Mouse (Mus musculus): ENCODE measurements at regions not wholly inside any gene's neighbourhood (a gene's known extent, or its start where the extent isn't known, plus 50 kb on each side); places are given as distances from the start of the nearest gene placed in this dataset.

GRCm38 (mm10) chr3:150493433-150494045, 944.1 kb upstream of the Adgrl4 start:
- Histone ChIP-seq H3K4me3 (no peak overlapping the region), H3K9me3 (no peaks in the 10 kb centered on the region), H3K36me3 (no peaks in the 10 kb centered on the region), H3K4me1 (no peaks in the 10 kb centered on the region), H3K27ac (no peak overlapping the region), H3K27me3 (ENCODE audit: insufficient read depth, poor library complexity, severe bottlenecking) (no peaks in the 10 kb centered on the region)
- 87% methylated on average over 2 of the region's 2 CpGs for whole genome bisulfite sequencing
- no peak for DNase-seq (ENCODE audit: low spot score)

GRCm38 (mm10) chr3:150530966-150531365, 906.7 kb upstream of the Adgrl4 start:
- WGBS: 84% methylated on average over 3 of the region's 3 CpGs
- Histone ChIP-seq H3K27me3 (ENCODE audit: insufficient read depth, poor library complexity, severe bottlenecking) (no peaks in the 10 kb centered on the region), H3K4me1 (no peaks in the 10 kb centered on the region), H3K36me3 (no peaks in the 10 kb centered on the region), H3K4me3 (no peak overlapping the region), H3K27ac (no peak overlapping the region), H3K9me3 (no peaks in the 10 kb centered on the region)
- DNase-seq (ENCODE audit: low spot score): no peak

GRCm38 (mm10) chr3:150543118-150543517, 894.6 kb upstream of the Adgrl4 start:
- Histone ChIP-seq H3K27ac (no peak overlapping the region), H3K4me3 (no peak overlapping the region), H3K9me3 (no peaks in the 10 kb centered on the region), H3K4me1 (peaks cover 6% of the 10 kb centered on the region; the same call in 1 of the 2 replicates), H3K36me3 (no peaks in the 10 kb centered on the region), H3K27me3 (ENCODE audit: insufficient read depth, poor library complexity, severe bottlenecking) (no peaks in the 10 kb centered on the region)
- 82% methylated on average over 5 of the region's 5 CpGs for WGBS
- no peak for DNase-seq (ENCODE audit: low spot score)

- no peak overlapping the region for H3K27ac ChIP-seq
- H3K9me3 ChIP-seq: no peaks in the 10 kb centered on the region
- WGBS: 46% methylated on average over 1 of the region's 1 CpGs
- no peaks in the 10 kb centered on the region for H3K36me3 ChIP-seq
- no peak for DNase-seq (ENCODE audit: low spot score)
- H3K4me1 ChIP-seq: no peaks in the 10 kb centered on the region
- H3K4me3 ChIP-seq: no peak overlapping the region
- H3K27me3 ChIP-seq (ENCODE audit: insufficient read depth, poor library complexity, severe bottlenecking): no peaks in the 10 kb centered on the region
Observed at GRCm38 (mm10) chr3:150588474-150588873, 849.2 kb upstream of the Adgrl4 start.

- 84% methylated on average over 2 of the region's 2 CpGs for WGBS
- H3K27ac ChIP-seq: no peak overlapping the region
- no peak overlapping the region for H3K4me3 ChIP-seq
- H3K36me3 ChIP-seq: no peaks in the 10 kb centered on the region
- no peaks in the 10 kb centered on the region for H3K4me1 ChIP-seq
- no peak for DNase-seq (ENCODE audit: low spot score)
- H3K9me3 ChIP-seq: no peaks in the 10 kb centered on the region
- no peaks in the 10 kb centered on the region for H3K27me3 ChIP-seq (ENCODE audit: insufficient read depth, poor library complexity, severe bottlenecking)
Observed at GRCm38 (mm10) chr3:150590978-150591377, 846.7 kb upstream of the Adgrl4 start.

GRCm38 (mm10) chr3:150603400-150604095, 834.1 kb upstream of the Adgrl4 start:
- Histone ChIP-seq H3K27me3 (ENCODE audit: insufficient read depth, poor library complexity, severe bottlenecking) (no peaks in the 10 kb centered on the region), H3K27ac (no peak overlapping the region), H3K4me3 (no peak overlapping the region), H3K4me1 (no peaks in the 10 kb centered on the region), H3K36me3 (no peaks in the 10 kb centered on the region), H3K9me3 (no peaks in the 10 kb centered on the region)
- DNase-seq (ENCODE audit: low spot score): no peak
- 79% methylated on average over 2 of the region's 2 CpGs for WGBS

GRCm38 (mm10) chr3:150610681-150611101, 827.0 kb upstream of the Adgrl4 start:
- DNase-seq (ENCODE audit: low spot score): no peak
- Histone ChIP-seq H3K27me3 (ENCODE audit: insufficient read depth, poor library complexity, severe bottlenecking) (no peaks in the 10 kb centered on the region), H3K36me3 (no peaks in the 10 kb centered on the region), H3K27ac (peak overlapping the region; percentile 60; the same call in 1 of the 2 replicates), H3K4me3 (peak overlapping the region; percentile 31; the same call in 1 of the 2 replicates), H3K4me1 (no peaks in the 10 kb centered on the region), H3K9me3 (no peaks in the 10 kb centered on the region)
- 54% methylated on average over 15 of the region's 15 CpGs for WGBS

- Histone ChIP-seq H3K9me3 (no peaks in the 10 kb centered on the region), H3K27ac (no peak overlapping the region), H3K36me3 (no peaks in the 10 kb centered on the region), H3K4me1 (no peaks in the 10 kb centered on the region), H3K27me3 (ENCODE audit: insufficient read depth, poor library complexity, severe bottlenecking) (no peaks in the 10 kb centered on the region), H3K4me3 (no peak overlapping the region)
- DNase-seq (ENCODE audit: low spot score): no peak
- WGBS: 84% methylated on average over 3 of the region's 3 CpGs
Observed at GRCm38 (mm10) chr3:150637544-150637943, 800.1 kb upstream of the Adgrl4 start.

GRCm38 (mm10) chr3:150640004-150640676, 797.5 kb upstream of the Adgrl4 start:
- no peaks in the 10 kb centered on the region for H3K4me1 ChIP-seq
- H3K27ac ChIP-seq: no peak overlapping the region
- H3K4me3 ChIP-seq: no peak overlapping the region
- H3K36me3 ChIP-seq: no peaks in the 10 kb centered on the region
- DNase-seq (ENCODE audit: low spot score): no peak
- no peaks in the 10 kb centered on the region for H3K27me3 ChIP-seq (ENCODE audit: insufficient read depth, poor library complexity, severe bottlenecking)
- H3K9me3 ChIP-seq: no peaks in the 10 kb centered on the region
- WGBS: 91% methylated on average over 8 of the region's 8 CpGs

- 89% methylated on average over 3 of the region's 3 CpGs for WGBS
- no peaks in the 10 kb centered on the region for H3K27me3 ChIP-seq (ENCODE audit: insufficient read depth, poor library complexity, severe bottlenecking)
- H3K27ac ChIP-seq: no peak overlapping the region
- H3K36me3 ChIP-seq: no peaks in the 10 kb centered on the region
- no peak for DNase-seq (ENCODE audit: low spot score)
- no peaks in the 10 kb centered on the region for H3K9me3 ChIP-seq
- H3K4me3 ChIP-seq: no peak overlapping the region
- no peaks in the 10 kb centered on the region for H3K4me1 ChIP-seq
Observed at GRCm38 (mm10) chr3:150648040-150648439, 789.6 kb upstream of the Adgrl4 start.

GRCm38 (mm10) chr3:150649783-150650565, 787.7 kb upstream of the Adgrl4 start:
- no peak for DNase-seq (ENCODE audit: low spot score)
- 69% methylated on average over 3 of the region's 3 CpGs for WGBS
- no peaks in the 10 kb centered on the region for H3K27me3 ChIP-seq (ENCODE audit: insufficient read depth, poor library complexity, severe bottlenecking)
- no peak overlapping the region for H3K27ac ChIP-seq
- no peaks in the 10 kb centered on the region for H3K36me3 ChIP-seq
- H3K4me1 ChIP-seq: no peaks in the 10 kb centered on the region
- no peak overlapping the region for H3K4me3 ChIP-seq
- H3K9me3 ChIP-seq: no peaks in the 10 kb centered on the region

- 89% methylated on average over 5 of the region's 5 CpGs for WGBS
- Histone ChIP-seq H3K27me3 (ENCODE audit: insufficient read depth, poor library complexity, severe bottlenecking) (no peaks in the 10 kb centered on the region), H3K27ac (no peak overlapping the region), H3K4me3 (no peak overlapping the region), H3K9me3 (no peaks in the 10 kb centered on the region), H3K4me1 (no peaks in the 10 kb centered on the region), H3K36me3 (no peaks in the 10 kb centered on the region)
- no peak for DNase-seq (ENCODE audit: low spot score)
Observed at GRCm38 (mm10) chr3:150695751-150696150, 741.9 kb upstream of the Adgrl4 start.

- Histone ChIP-seq H3K4me1 (no peaks in the 10 kb centered on the region), H3K27me3 (ENCODE audit: insufficient read depth, poor library complexity, severe bottlenecking) (no peaks in the 10 kb centered on the region), H3K9me3 (no peaks in the 10 kb centered on the region), H3K27ac (no peak overlapping the region), H3K4me3 (no peak overlapping the region), H3K36me3 (no peaks in the 10 kb centered on the region)
- DNase-seq (ENCODE audit: low spot score): no peak
- 75% methylated on average over 2 of the region's 2 CpGs for WGBS
Observed at GRCm38 (mm10) chr3:150699990-150700389, 737.7 kb upstream of the Adgrl4 start.

Data from heart, embryonic 10.5 days (tissue).